Mouse (Mus musculus) liver, embryonic 14.5 days (tissue): ENCODE results near the gene Iffo1. TPM values are rescaled to one million over a fixed set of nuclear protein-coding genes. Genes with fewer than 3 reads are reported as not detected.

Experiments
- ATAC-seq: fragments of 200-750 bp; cut with Nextera tagmentation; 2 replicates; pipeline ENCODE4 v1.8.0; 2017; ENCODE audit warnings: moderate number of reproducible peaks, mild to moderate bottlenecking, moderate library complexity; ENCODE audit not compliant: insufficient read depth
- DNase-seq, 3 experiments: peaks; one replicate each; pipeline ENCODE4 v3.0.0-alpha.2; 2012 to 2013; ENCODE audit warnings: low read depth in 3 of 3, low spot score in 3 of 3
- H3K27ac ChIP-seq: fragments of 300-500 bp; sonication (generic); 2 replicates; pipeline ENCODE4 v1.5.1; 2014; ENCODE audit warnings: moderate library complexity, mild to moderate bottlenecking, control low read depth, inconsistent platforms
- H3K27me3 ChIP-seq: fragments of 300-500 bp; sonication (generic); 2 replicates; pipeline ENCODE4 v1.6.1; 2014; ENCODE audit warnings: mild to moderate bottlenecking, low read length, moderate library complexity; ENCODE audit not compliant: control insufficient read depth, insufficient read depth
- H3K36me3 ChIP-seq: fragments of 300-500 bp; sonication (generic); replicated peaks from 2 replicates; pipeline ENCODE4 v1.6.1; 2014; ENCODE audit warnings: low read depth; ENCODE audit not compliant: control insufficient read depth, insufficient read depth
- H3K4me1 ChIP-seq, 2 experiments: fragments of 200-500 bp in 1 of 2; fragments of 300-500 bp in 1 of 2; sonication (generic) in 1 of 2; replicated peaks; 2 replicates each; pipeline ENCODE4 v1.6.1; 2012 to 2014; ENCODE audit warnings: antibody characterized with exemption in 1 of 2, inconsistent platforms in 1 of 2, low read length in 1 of 2; ENCODE audit not compliant: control insufficient read depth in 2 of 2, insufficient read depth in 2 of 2
- H3K4me2 ChIP-seq: fragments of 300-500 bp; sonication (generic); 2 replicates; pipeline ENCODE4 v1.6.1; 2014; ENCODE audit warnings: low read depth, mild to moderate bottlenecking, control low read depth, moderate library complexity
- H3K4me3 ChIP-seq, 2 experiments: fragments of 200-500 bp in 1 of 2; fragments of 300-500 bp in 1 of 2; sonication (generic) in 1 of 2; 2 replicates each; pipeline ENCODE4 v1.5.1; 2012 to 2014; ENCODE audit warnings: low read depth in 2 of 2, low read length in 2 of 2, mild to moderate bottlenecking in 2 of 2, control low read depth in 1 of 2, inconsistent platforms in 1 of 2, moderate library complexity in 1 of 2; ENCODE audit not compliant: insufficient read depth in 1 of 2
- H3K9ac ChIP-seq: fragments of 300-500 bp; sonication (generic); replicated peaks from 2 replicates; pipeline ENCODE4 v1.6.1; 2014; ENCODE audit warnings: mild to moderate bottlenecking, control low read depth, moderate library complexity
- H3K9me3 ChIP-seq: fragments of 300-500 bp; sonication (generic); 2 replicates; pipeline ENCODE4 v1.6.1; 2016; ENCODE audit warnings: low read length, mixed read lengths; ENCODE audit not compliant: control insufficient read depth
- CTCF ChIP-seq: IDR thresholded peaks from 2 replicates; pipeline ENCODE4 v1.5.1; 2016; ENCODE audit warnings: antibody characterized with exemption, low read depth, control low read depth
- EP300 ChIP-seq: IDR thresholded peaks from 2 replicates; pipeline ENCODE4 v1.6.1; 2016; ENCODE audit warnings: antibody characterized with exemption, low read depth
- WGBS: fragments of 180-500 bp; shearing (Covaris S2); extraction: QIAGEN DNeasy Blood & Tissue Kit; methylation state at CpG from one replicate; pipeline ENCODE4 v1.1.7; 2014; ENCODE audit not compliant: insufficient replicate concordance; 5-methylcytosine and 5-hydroxymethylcytosine counted together
- polyA plus RNA-seq, 2 experiments: library from polyadenylated mRNA; depleted of rRNA in 1 of 2; stranded (reverse) in 1 of 2; unstranded in 1 of 2; fragments of >200 nt; fragmentation: Nextera tagmentation in 1 of 2; extraction: Ambion mirVana in 1 of 2; gene quantifications; 2 replicates each; pipeline versions ENCODE4 v1.2.1 to v1.2.3; 2012 to 2014

Iffo1 gene
- polyA plus RNA-seq, 2 experiments: 1.8 to 6.0 TPM

DNA sequence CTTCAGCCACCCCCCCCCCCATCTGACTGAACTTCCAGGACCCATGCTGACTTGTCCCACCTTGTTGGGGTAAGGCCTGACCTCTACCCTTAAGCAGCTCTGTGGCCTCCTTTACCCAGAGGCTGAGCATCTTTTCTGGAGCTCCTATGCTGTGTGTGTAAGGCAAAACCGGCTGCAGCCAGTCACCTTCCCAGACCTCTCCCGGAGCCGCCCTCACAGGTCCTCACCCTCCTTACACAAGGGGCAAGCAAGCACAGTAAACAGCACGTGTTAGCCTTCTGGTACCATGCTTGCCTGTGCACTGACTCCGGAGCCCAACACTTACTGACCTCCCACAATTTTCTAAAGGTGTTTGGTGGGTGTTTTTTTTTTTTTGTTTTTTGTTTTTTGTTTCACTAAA, 30.4 kb downstream of the Iffo1 start:
- TF ChIP-seq CTCF (no peak), EP300 (no peak)
- H3K9me3 ChIP-seq: no peaks in the 10 kb centered on the region
- no peak overlapping the region for H3K4me2 ChIP-seq
- ATAC-seq: no peak
- no peak overlapping the region for H3K27ac ChIP-seq
- H3K4me1 ChIP-seq: no peaks in the 10 kb centered on the region
- H3K4me3 ChIP-seq: no peak overlapping the region
- no peak overlapping the region for H3K9ac ChIP-seq
- peaks cover 100% of the 10 kb centered on the region for H3K36me3 ChIP-seq
- no peaks in the 10 kb centered on the region for H3K27me3 ChIP-seq
- WGBS: 94% methylated on average over 5 of the region's 5 CpGs
- no peak for DNase-seq

DNA sequence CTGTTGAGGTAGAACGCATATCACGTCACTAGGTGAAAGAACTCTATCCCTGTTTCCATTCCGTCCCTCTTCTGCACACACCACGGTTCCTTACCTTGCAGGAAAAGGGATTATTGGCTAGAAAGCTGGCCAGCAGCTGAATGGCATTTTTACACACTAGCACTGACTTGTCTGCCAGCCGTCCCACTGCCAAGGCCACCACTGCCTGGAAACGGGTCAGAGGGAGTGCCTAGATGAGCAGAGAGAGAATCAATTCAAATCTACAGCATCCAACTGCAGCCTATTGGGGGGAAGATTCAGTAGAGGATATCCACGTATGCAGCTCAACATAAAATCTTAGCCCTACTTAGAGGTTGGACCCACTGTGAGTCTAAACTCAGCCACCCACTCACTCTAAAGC, 34.6 kb downstream of the Iffo1 start:
- Histone ChIP-seq H3K36me3 (peaks cover 100% of the 10 kb centered on the region), H3K4me2 (no peak overlapping the region), H3K9ac (no peak overlapping the region), H3K27ac (no peak overlapping the region), H3K27me3 (no peaks in the 10 kb centered on the region), H3K9me3 (no peaks in the 10 kb centered on the region), H3K4me1 (no peaks in the 10 kb centered on the region), H3K4me3 (no peak overlapping the region)
- WGBS: 94% methylated on average over 7 of the region's 7 CpGs
- ATAC-seq (no peak), DNase-seq (no peak)
- TF ChIP-seq EP300: no peak
- TF ChIP-seq CTCF: no peak

DNA sequence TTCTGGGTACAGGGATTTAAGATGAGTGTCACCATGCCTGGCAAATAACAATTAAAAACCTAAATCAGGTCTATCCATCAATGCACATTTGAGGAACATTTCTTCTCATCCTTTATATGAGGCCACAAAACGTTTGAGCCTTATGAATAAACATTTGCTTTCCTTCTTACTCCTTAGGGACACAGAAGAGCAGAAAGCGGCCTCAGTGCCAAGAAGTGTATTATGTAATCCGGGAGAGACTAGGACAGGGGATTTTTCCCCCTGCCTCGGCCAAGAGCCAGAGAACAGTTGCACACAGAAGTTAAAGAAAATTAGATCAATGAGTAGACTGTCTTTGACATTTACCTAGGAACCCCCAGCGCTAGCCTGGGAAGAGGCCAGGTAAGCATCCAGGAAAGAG, 37.1 kb downstream of the Iffo1 start:
- no peaks in the 10 kb centered on the region for H3K27me3 ChIP-seq
- TF ChIP-seq EP300 (no peak), CTCF (no peak)
- H3K27ac ChIP-seq: no peak overlapping the region
- WGBS: 75% methylated on average over 5 of the region's 5 CpGs
- no peak overlapping the region for H3K4me2 ChIP-seq
- no peaks in the 10 kb centered on the region for H3K9me3 ChIP-seq
- peaks cover 100% of the 10 kb centered on the region for H3K36me3 ChIP-seq
- no peak overlapping the region for H3K9ac ChIP-seq
- no peak for ATAC-seq
- DNase-seq: no peak
- H3K4me3 ChIP-seq: no peak overlapping the region
- no peaks in the 10 kb centered on the region for H3K4me1 ChIP-seq

DNA sequence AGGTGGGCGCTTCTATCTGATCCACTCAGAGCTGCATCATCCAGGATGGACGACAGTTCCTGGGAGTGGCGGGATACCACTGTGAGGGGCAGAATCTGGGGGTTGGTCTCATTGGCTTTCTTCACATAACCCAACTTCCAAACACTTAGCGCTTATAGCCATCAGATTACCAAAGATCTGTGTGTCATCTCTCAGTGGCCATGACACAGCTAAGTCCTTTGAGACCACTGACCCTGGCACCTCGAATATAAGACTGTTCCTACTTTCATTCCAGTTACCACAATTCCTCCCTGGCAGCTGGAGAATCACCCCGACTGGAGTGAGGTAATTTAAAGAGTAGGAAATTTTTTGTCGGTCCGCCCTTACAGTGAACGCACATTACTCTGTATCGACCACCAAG, 41.2 kb downstream of the Iffo1 start:
- TF ChIP-seq EP300 (no peak), CTCF (no peak)
- Histone ChIP-seq H3K4me1 (peaks cover 0 to 2% of the 10 kb centered on the region in 2 experiments; a peak in 3 of 4 replicates), H3K4me2 (no peak overlapping the region), H3K27ac (no peak overlapping the region), H3K27me3 (no peaks in the 10 kb centered on the region), H3K36me3 (peaks cover 89% of the 10 kb centered on the region), H3K9ac (no peak overlapping the region), H3K9me3 (no peaks in the 10 kb centered on the region), H3K4me3 (no peak overlapping the region)
- WGBS: 89% methylated on average over 10 of the region's 10 CpGs
- DNase-seq (no peak), ATAC-seq (no peak)

DNA sequence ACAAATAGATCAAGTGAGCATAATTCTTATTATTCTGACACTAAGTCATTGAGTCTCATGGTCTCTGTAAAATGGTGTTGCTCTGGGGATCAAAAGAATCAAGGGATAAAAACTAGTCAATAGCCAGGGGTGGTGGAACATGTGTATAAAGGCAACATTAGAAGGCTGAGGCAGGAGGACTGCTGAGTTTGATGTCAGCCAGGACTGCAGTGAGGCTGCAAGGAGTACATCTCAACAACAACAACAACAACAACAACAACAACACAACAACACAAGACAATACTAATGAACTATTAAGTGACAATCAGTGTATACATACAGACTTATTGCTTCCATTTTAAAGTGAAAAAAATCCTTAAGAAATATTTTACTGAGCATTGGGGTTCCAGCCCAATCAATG, 45.8 kb downstream of the Iffo1 start:
- Histone ChIP-seq H3K4me2 (peak overlapping the region; percentile 65), H3K27ac (peak overlapping the region; percentile 98), H3K36me3 (peaks cover 59% of the 10 kb centered on the region), H3K27me3 (no peaks in the 10 kb centered on the region), H3K9me3 (no peaks in the 10 kb centered on the region), H3K4me3 (peak overlapping the region; percentile 84 to 90), H3K4me1 (peaks cover 8 to 9% of the 10 kb centered on the region in 2 experiments), H3K9ac (peak overlapping the region; percentile 69)
- TF ChIP-seq EP300 (no peak), CTCF (no peak)
- DNase-seq: no peak
- ATAC-seq: no peak
